Mouse (Mus musculus) v-Abl transformed pro-B cells (cell line): ENCODE measurements around the gene Hist2h2ac.
"Not testable (repeated sequence)": the region's sequence is repeated elsewhere in the genome, so short reads cannot be mapped to it uniquely, and the experiment has no call there.

Experiments
- in situ Hi-C, 2 experiments: fragments of 400-800 bp; cut with MboI; formaldehyde crosslinking; loops; one replicate each; pipeline ENCODE4 v1.15.1; 2025; ENCODE audit not compliant: unreplicated experiment in 2 of 2

The Hist2h2ac gene

DNA sequence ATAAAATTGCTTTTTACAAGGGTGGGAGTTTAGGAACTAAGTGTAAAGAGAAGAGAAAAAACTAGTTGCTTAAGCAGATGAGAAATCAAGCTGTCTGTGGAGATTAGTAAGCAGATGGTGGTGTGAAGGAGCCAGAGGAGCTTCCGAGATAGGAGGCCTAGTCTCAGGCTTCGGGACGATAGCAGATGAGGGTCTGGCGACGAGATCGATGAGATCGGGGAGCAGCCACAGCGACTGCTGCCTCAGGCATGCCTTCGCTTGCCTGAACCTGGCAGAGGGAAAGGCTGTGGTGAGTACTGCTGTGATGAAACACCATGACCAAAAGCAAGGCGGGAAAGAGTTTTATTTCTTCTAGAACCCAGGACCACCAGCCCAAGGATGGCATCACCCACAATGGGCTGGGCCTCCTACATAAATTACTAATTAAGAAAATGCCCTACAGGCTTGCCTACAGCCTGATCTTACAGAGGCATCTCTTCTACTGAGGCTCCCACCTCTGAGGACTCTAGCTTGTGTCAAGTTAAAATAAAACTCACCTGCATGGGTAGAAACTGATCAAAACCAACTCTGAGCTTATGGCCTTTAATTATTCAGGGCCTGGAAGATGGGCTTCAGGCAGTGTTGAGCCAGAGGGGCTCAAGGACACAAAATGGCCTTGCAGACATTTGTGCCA, 34.1 kb upstream of the Hist2h2ac start:
- in situ Hi-C loops, result loop anchor here in 1 of 2 experiments (25.0 kb wide), 2 partner anchors 293 to 593 kb away; partner anchors contain the start of gene Mcl1

DNA sequence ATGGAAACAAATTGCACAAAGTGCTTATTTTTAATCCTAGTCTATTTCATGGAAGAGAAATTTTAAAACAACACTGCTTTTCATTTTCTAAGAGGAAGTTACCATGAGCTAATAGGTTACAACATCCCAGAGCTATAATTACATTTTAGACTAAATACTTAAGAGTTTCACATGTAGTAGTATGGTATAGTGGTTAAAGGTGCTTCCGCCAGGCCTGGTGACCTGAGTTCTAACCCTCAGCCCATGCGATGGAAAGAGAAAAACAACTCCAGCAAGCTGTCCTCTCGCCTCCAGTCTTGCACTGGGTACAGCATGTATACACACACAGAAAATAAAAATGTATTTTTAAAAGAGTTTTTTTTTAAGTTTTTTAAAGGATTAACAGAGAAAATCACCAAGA, 31.1 kb upstream of the Hist2h2ac start:
- in situ Hi-C loops, result loop anchor here in 1 of 2 experiments (25.0 kb wide), 2 partner anchors 289 to 589 kb away; partner anchors contain the start of gene Mcl1

DNA sequence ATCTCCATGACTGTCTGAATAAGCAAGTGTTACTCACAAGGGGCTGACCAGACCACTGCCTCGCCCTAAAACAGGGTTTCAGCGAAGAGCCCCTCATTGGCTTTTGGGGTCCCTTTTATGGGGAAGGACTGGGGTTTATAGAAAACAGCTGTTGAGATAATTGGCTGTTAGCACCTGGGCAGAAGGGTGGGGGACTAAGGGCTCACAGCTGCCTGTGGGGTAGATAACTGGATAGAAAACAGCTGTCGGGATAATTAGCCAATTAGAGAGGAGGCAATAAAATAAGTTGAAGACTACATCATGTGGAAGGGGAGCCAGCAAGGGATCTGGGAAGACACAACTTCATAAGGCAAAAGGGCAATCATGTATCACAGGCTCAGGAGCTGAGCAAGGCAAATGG, 30.2 kb upstream of the Hist2h2ac start:
- in situ Hi-C loops, result loop anchor here in 1 of 2 experiments (25.0 kb wide), 2 partner anchors 289 to 589 kb away; partner anchors contain the start of gene Mcl1

DNA sequence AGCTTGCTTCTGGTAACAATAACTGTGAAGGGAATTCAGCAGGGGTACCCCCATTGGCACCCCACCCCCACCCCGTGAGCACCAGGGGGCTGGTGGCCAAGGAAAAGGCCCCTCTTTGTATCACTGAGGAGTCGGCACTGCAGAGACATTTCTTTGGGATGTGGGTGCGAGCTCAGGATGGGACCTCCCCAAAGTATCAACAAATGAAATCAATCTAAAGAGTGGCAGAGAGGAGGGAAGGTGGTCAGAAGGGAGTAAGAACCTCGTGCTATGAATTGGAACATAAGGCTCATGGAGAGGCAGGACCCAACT, 28.3 kb upstream of the Hist2h2ac start:
- in situ Hi-C loops, result no loop called here

DNA sequence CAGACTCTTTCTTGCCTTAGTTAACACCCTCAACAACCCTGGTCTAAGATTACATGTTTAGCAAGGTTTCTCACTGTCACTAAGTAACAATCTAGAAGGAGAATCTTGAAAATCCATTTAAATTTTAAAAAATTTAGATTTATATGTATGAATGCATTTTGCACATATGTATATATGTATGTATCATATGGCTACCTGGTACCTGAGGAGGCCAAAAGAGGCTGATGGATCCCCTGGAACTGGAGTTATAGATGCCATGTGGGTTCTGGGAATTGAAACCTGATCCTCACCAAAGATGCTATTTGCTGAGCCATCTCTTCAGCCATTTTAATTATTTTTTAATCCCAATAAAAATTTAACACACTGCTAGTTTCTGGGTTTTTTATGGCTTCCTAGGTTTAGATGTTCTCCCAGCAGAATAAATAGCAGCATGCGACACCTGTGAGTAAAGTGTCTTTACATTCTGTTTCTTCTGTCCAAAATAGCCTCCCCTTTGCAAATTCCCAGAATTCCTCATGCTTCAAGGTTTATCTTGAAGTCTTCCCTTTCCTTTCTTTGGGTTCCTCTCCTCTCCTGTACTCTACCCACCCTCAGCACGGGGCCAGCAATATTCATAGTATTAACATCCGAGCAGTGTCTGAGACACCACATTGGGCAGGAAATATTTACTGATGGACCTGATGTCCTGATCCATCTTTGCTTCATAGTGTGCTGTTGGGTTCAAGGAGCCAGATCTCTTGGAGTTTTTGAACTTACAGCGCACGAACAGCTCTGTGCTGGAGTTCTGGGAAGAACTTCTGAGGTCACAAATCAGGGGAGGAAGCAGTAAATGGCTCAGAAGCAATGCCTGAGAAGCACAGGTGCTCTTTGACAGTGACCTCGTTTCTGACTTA, 27.7 kb upstream of the Hist2h2ac start:
- in situ Hi-C loops, result no loop called here

DNA sequence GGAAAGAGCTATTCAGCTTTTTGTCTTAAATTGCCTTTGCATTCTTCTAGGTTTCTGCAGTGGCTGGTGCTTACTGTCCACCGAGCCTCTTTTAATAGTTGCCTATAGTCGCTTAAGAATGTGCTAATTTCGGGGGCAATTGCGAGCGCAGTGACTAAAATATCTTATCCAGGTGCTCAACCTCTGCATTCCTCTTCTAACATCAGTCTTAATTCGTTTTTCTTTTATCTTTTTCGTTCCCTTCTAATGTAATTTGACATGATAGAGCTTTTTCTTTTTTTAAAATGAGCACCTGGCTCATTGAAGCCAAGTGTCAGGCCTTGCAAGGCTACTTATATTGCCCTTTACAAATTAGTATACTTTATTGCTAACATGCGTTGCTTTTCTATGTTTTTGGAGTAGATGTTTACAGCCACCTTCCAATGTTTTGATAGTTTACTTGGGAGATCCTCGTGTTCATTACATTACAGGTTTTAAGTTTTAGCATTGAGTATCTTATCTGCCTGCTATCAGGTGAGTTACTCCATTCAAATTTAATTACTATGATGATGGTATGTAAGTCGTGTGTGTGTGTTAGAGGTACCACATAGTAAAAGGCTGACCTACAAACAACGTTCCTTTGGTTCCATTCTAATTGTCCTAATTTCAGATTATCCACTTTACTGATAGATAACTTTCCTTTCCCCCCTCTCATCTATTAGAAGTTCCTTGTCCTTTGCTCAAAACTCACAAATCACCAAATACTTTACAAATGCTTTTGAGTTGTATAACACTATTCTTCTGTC, 26.9 kb upstream of the Hist2h2ac start:
- in situ Hi-C loops, result no loop called here

DNA sequence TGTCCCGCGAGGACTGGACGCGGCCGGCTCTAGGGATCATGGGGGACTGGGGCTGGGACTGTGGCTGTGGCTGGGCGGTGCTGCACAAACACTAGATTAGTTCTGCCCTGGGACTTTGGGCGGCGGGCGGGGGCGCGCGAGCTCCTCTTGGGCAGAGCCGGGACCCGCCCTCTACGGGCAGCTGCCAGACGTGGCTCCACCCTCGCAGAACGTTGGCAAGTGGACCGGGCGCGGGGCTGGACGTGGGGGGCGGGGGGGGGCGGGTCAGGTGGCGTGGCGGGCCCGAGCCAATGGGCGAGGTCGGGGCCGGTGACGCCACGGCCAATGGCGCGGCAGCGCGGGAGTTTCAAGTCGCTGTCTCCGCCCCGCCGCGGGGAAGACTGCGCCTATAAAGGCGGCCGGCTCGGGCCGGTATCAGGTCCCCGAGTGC, 25.8 kb upstream of the Hist2h2ac start, which contains the start of gene Hist2h3c1:
Hist2h3c1 (plus strand) TSS at position 259 of the 430 bp plus-strand sequence.
- in situ Hi-C loops, result not testable (repeated sequence)

DNA sequence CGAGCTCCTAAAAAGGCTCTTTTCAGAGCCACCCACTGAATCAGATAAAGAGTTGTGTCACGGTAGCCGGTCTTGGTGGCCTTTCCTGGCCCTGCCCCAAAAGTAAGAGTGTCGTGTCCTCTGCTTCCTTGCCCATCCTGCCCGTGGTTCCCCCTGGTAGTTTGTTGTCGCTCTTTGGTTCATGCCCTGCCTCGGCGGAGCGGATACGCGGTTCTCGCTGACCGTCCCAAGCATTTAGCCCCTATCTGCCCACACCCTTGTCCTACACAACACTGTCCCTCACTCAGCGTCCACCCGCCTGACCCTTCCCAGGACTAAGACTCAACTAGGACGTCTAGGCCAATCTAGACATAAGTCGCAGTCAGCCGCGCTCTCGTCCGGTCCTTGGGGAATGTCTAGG, 25.3 kb upstream of the Hist2h2ac start:
- in situ Hi-C loops, result not testable (repeated sequence)

DNA sequence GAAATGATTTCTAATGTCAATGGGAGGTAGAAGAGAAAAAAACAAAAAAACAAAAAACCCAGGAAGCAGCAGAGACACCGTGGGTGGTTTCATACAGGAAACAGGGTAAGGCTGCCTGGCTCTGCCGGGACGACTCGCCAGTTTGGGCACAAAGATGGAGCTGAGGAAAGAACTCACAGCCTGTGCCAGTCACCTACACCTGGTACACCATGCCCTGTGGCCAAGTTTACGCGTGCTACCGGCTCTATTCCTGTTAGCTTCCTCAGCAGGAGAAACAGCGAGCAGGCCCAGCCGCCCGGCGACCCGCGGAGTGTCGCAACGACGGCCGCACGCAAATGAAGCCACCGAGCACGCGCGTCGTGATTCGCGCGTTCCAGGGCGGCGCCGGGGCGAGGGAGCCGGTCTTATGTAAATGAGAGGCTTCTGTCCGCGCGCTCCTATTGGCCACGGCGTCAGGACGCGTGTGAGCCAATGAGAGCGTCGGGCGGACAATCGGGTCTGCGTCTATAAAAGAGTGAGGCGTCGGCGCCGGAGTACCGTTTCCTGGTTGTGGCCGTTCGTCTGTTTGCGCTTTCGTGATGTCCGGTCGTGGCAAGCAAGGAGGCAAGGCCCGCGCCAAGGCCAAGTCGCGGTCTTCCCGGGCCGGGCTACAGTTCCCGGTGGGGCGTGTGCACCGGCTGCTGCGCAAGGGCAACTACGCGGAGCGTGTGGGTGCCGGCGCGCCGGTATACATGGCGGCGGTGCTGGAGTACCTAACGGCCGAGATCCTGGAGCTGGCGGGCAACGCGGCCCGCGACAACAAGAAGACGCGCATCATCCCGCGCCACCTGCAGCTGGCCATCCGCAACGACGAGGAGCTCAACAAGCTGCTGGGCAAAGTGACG, 24.6 kb upstream of the Hist2h2ac start, which contains the start of gene Hist2h2aa1:
Hist2h2aa1 (plus strand) TSS at position 495 of the 884 bp plus-strand sequence.
- in situ Hi-C loops, result not testable (repeated sequence)

DNA sequence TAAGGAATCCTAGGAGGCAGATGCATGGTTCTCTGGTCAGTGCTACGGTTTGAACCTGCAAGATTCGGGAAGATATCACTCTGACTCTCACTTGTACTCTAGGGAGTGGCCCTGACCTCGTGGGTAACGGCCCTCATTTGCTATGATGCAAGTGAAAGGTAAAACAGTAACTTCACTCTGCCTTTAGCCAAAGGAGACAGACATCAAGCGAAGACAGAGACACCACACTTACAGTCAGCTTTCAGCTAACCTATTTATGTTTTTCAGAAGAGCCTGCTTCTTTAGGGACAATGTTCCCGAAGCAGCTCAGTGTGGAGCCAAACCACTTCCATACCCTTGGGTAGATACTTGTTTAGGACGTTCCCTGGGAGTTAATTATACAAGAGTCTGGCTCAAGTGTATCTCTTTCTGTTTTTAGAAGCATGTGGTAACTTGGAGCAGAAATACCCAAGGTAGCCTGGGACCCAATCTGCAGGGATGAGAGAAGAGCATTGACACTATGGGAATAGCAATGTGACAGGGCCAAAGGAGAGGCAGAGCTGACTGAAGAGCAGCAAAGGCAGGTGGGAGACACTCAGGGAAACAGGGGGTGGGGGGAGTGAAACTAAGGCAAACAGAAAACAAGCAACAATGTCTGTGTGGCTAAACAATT, 23.4 kb upstream of the Hist2h2ac start:
- in situ Hi-C loops, result no loop called here

DNA sequence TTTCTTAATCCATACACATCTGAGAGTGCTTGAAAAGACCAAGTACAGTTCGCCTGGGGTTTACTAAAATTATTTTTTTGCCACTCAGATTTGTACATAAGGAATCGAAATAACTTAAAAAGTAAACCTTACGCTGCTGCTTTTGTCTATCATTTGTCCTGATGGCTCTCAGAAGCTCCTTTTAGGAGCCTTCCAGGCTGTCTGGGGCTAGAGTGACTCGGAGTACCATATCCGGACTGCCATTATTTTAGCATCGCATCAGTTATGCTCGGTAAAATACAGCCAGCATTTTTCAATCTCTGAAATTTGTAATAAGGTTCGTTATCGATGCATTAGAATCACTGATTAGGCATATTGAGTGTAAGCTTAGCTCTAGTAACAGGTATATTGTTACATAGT, 20.1 kb upstream of the Hist2h2ac start:
- in situ Hi-C loops, result no loop called here

DNA sequence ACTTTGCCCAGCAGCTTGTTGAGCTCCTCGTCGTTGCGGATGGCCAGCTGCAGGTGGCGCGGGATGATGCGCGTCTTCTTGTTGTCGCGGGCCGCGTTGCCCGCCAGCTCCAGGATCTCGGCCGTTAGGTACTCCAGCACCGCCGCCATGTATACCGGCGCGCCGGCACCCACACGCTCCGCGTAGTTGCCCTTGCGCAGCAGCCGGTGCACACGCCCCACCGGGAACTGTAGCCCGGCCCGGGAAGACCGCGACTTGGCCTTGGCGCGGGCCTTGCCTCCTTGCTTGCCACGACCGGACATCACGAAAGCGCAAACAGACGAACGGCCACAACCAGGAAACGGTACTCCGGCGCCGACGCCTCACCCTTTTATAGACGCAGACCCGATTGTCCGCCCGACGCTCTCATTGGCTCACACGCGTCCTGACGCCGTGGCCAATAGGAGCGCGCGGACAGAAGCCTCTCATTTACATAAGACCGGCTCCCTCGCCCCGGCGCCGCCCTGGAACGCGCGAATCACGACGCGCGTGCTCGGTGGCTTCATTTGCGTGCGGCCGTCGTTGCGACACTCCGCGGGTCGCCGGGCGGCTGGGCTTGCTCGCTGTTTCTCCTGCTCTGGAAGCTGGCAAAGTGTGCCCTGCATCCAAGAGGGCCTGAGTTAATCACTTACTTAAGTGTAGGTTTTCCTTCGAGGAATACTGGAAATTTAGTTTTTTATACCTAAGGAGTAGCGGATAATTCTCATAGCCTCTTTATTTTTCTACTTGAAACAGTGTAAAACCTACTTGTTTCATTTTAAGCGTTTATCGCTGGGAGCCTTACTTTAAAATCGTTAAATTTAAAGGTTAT, 19.5 kb upstream of the Hist2h2ac start, which contains the start of gene Hist2h2aa2:
Hist2h2aa2 (minus strand) TSS at position 328 of the 850 bp plus-strand sequence.
- in situ Hi-C loops, result not testable (repeated sequence)

DNA sequence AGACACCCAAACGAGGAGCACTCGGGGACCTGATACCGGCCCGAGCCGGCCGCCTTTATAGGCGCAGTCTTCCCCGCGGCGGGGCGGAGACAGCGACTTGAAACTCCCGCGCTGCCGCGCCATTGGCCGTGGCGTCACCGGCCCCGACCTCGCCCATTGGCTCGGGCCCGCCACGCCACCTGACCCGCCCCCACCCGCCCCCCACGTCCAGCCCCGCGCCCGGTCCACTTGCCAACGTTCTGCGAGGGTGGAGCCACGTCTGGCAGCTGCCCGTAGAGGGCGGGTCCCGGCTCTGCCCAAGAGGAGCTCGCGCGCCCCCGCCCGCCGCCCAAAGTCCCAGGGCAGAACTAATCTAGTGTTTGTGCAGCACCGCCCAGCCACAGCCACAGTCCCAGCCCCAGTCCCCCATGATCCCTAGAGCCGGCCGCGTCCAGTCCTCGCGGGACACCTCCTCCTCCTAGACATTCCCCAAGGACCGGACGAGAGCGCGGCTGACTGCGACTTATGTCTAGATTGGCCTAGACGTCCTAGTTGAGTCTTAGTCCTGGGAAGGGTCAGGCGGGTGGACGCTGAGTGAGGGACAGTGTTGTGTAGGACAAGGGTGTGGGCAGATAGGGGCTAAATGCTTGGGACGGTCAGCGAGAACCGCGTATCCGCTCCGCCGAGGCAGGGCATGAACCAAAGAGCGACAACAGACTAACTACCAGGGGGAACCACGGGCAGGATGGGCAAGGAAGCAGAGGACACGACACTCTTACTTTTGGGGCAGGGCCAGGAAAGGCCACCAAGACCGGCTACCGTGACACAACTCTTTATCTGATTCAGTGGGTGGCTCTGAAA, 18.5 kb upstream of the Hist2h2ac start, which contains the start of gene Hist2h3c2:
Hist2h3c2 (minus strand) TSS at position 174 of the 840 bp plus-strand sequence.
- in situ Hi-C loops, result not testable (repeated sequence)

DNA sequence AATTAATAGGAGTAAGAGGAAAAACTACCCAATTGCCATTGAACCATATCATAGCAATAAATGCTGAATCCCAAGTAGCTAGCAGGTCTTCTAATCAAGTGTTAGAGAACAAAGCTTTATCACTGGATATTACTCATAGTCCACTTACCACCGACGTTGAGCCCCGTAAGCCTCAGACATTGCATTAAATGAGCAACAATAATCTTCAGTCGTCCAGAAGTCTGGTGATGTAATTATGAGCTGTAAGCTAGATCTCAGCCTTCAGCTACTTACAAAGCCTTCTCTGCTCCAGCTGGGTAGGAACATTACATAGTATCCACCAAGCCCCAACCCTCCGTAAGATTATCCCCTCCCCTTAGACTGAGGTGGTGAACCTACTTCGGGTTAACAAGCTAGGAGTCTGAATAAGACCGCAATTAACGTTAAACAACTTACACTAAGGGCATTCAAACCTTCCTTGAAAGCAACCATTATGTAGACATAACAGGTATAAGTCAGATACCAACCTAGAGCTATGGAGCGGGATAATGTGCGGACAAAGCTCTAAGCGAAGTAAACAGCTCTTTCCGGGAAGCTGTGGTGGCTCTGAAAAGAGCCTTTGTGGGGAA, 17.3 kb upstream of the Hist2h2ac start:
- in situ Hi-C loops, result no loop called here

DNA sequence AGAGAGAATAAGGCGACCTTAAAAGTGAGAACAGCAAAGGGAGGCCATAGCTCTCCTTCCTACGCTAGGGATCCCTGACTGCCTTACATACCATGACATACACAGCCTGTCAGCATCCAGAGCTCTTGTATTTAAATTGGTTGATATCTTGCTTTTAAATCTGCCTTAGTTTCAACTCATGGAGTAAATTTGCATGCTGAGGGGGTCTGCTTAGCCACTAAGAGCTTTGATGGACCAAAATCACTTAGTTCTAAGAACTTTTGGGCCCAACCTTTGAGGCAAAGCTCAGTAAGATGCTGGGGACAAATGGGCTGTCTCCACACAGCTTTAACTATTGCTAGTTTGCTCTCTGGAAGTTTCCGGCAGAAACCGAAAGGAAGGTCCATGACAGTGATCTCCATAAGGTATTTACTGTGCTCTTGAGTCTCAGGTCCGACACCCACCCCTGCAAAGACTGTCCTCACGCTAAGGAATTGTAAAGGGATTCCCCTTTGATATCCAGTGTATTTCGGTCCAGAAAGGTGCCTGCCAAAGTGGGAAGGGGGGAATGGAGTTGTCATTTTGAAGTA, 16.7 kb upstream of the Hist2h2ac start:
- in situ Hi-C loops, result no loop called here

DNA sequence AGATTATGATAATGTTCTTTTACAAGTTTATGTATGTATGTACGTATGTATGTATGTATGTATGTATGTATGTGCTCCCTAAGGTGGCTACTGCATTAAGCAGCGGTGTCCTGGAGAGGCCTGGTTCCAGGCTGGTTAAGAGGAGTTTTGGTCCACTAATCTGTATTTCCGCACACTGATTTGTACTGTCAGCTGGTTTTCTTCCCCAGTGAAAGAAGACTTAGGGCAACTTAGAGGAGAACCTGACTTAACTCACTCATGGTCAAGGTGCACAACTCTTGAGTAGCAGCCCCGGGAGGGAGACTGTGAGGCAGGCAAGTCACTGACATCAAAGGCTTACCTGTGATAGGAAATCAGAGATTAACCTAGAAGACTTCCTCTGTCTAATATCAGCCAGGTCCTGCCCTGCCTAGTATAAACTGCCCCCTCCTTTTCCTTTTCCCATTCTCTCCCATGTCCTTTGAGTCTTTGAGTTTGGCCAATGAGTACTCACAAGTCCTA, 16.2 kb upstream of the Hist2h2ac start:
- in situ Hi-C loops, result no loop called here
